Mouse (Mus musculus) embryo, embryonic 9.5 days (tissue): ENCODE measurements at regions not wholly inside any gene's neighbourhood (a gene's known extent, or its start where the extent isn't known, plus 50 kb on each side); places are given as distances from the start of the nearest gene placed in this dataset.

Source experiments
- DNase-seq: peaks from one replicate; pipeline ENCODE4 v3.0.0-alpha.2; 2017; ENCODE audit errors: extremely low spot score

DNA sequence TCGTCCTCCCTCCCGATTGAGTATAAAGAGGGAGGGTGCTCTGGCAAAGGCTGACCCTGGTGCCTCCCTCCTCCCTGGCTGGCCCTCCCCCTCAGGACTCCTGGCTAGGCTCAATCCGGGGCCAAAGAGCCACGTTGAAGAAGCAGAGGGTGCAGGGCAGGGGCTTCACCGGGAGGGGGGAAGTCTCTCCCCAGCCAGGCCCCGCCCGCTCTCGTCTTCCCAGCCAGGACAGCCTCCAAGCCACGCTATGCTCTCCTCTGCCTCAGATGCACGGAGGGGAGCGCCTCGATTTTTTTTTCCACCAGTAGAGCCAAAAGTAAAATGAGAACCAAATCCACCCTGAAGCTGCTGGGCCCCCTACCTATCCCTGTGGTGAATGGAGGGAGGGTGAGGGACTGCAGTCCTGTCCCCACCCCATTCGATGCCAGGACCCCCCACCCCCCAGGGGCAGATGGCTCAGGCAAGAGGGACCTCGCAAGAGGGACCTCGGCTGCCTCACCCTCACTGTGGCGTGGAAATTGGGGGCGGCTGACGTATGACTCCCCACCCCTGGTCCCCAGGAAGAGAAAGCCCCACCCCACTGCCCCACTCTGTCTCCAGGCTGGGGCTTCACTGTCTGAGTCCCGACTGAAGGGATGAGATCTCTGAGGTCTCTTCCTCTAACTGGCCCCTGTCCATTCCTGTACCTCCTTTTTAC lies 53.2 kb upstream of the Col1a1 start:
- peak; percentile 75 for DNase-seq

DNA sequence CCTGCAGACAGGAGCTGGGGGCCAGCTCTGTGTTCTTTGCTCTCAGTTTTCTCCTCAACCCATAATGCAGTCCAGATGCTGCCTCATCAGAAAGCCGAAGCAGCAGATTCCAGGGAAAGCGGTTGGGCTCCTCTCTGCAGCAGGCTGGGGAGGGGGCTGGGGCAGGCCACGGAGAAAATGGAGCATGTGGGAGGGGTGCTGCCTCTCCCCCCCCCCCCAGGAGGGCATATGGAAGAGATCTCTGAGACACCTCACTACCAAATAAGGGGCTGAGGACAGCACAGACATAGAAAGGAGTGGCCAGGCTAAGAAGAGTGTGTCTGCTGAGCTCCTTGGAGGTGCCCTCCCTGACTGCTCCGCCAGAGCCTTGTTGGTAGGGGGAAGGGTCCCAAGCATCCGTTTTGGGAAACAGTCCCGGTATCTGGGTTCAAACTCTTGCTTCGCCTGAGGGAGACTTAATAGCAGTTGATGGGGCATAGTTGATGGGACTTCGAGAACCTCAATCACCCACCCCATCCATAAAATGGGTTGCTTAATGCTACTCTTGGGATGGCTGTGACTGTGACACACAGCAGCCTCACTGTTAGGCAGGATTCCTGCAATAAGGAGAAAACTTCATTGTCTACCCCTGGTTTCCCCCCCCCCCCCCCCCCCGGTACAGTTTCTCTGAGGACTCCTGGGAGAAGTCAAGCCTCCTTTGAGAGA lies 53.9 kb upstream of the Col1a1 start:
- DNase-seq = peak; percentile 81

DNA sequence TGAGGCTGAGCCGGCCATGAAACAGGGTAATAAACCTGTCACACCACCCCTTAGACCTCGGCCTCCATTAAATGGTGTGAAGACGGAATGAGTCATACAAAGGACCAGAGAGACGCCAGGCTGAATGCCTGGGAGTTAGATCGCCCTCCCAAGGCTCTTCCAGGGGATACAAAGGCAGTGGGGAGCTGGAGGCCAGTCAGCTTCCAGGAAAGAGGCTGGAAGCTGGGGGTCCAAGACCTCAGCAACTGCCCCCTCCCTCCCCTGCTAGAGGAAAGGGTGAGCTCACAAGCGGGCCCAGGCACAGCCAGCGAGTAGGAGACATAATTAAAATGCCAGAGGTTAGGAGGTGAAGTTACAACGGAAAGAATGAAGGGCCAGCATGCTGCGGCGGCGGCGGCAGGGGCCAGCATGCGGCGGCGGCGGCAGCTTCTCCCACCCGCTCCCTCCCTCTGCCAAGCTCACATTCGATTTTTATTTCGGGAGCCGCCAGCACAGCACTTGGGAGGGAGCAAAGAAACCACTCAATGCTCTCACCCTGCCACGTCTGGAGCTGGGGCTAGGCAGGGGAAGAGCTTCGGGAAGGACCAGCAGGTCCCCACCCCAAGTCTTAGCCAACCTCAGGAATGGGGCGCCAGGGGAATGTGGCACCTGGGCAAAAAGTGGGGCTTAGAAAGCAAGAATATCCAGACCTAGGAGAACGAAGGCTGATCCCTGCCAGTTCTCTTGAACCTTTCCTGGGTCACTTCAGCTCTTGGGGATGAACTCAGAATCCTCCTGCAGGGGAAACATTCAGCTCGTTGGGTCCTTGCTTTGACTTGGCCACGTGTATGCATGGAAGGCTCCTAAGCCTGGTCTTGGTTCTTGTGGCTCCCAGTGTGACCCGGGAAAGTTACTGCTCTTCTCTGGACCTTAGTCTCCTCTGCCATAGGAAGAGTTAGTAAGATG lies 54.9 kb upstream of the Col1a1 start:
- peak; percentile 76 for DNase-seq

DNA sequence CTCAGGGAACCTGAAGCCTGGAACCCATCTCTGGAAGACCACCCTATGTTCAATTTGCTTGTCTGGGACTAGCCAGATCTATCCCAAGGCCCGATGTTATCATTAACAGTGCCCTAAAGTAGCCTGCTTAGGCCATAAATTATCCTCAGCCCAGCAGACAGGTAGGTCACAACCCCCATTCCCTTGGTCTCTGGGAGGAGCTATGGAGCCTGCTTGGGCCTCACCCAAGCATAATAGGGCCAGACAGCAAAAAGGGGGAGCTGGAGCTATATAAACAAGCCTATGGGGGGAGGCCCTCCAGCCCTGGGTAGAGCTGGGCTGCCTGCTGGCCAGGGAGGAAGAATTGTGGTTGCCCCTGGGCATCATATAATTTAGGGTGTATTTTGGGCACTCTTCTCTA lies 59.3 kb upstream of the Col1a1 start:
- DNase-seq = peak; percentile 33

DNA sequence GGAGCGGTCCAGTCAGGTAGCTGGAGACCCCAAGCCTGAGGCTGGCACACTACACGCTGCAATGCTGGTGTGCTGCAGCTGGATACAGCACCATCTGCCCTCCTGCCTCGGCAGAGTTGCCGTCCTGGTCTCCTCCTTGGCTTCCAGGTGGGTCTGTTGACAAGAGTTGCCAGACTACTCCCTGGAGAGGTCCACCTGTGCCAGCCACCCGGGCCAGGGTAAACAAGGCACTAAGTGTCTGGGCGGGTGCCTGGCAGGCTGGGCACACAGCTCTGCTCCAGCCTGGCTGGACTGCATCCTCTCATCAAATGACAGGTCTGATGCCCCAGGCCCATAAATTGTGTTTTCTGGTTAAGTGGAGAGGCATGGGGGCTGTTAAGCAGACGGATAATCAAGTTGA lies 61.0 kb upstream of the Col1a1 start:
- no peak for DNase-seq

DNA sequence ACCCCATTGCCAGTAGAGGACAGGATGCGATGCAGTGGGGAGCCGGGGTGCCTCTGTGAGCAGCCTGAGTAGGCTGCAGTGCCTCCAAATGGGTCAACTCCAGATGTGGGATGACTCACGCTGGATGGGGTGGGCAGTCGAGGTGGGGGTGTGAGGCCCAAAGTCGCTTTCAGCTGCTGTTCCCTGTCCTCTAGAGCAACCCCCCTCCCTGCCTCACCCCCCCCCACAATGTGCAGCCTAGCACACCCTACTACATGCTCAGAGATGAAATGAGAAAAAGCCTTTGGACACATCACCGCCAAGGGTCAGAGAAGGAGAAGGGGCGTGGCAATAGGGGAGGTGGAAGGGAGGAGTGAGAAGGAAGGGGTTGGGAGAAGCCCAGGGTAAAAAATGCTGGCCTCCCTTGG lies 61.9 kb upstream of the Col1a1 start:
- DNase-seq = no peak

DNA sequence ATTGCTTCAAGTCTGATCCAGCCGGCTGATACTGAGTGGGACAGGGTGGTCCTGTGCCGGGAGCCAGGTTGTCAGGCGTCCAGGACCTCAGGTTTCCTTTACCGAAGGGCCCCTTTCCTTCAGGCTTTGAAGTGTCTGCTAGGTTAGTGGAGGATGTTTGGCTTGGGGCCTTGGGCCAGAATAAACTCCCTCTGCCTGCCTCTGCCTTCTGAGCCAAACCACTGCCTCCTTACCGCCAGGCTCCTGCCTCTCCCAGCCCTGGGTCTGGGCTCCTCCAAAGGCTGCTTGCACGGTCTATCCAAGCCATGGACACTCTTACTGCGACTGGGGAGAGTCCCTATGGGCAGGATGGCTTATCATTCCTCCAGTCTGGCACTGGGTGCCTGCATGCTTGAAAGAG lies 62.3 kb upstream of the Col1a1 start:
- no peak for DNase-seq

DNA sequence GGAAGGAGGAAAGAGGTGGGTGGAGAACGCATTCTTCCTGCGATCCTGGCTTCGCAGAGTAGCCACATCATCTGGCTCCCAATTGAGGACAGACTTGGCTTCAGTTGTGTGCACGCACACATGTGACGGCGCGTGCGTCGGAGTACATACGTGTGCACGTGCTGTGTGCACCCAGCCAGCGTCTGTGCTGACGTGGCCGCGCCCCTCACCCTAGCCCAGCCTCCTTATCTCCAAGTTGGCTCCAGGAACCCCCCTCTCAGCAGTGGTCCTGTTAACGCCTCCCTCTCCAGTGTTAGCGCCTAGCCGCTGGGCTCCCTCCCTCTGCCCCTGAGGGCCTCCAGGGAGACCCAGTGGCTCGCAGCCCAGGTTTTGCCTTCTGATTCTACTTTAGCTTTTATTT lies 63.1 kb upstream of the Col1a1 start:
- DNase-seq = peak; percentile 44

DNA sequence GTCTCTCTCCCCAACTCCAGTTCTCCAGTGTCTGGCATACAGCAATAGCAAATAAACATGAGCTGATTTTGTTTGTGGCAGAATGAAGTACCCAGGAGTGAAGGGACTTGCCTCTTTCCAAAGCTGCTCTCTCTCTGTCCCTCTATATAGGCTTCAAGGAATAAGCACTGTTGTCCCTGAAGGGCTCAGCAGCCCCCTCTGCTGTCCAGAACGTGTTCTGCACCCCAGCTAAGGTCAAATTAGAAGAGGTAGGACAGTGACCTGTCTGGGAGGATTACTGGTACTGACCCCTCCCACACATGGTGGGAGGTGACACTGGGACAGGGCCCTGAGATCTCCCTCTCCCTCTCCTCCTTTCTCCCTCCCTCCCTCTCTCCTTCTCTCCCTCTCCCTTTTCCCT lies 65.7 kb upstream of the Col1a1 start:
- DNase-seq = peak; percentile 65

DNA sequence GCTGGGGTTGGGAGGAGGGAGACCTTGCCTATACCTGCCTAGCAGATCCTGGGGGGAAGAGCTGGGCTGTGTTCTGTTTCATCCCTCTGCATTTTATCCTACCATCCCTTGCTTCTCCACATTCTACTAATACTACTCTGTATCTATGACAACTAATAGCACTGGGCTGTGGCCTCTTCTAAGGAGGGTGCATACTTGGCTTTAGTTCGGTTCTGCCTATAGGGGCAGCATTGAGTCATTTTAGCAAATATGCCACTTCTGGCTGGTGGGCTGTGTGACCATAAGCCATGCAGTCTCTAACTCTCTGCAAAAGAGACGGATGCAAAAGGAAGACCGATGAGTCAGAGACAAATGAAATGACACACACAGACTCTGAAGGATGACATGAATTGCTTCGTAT lies 66.2 kb upstream of the Col1a1 start:
- peak; percentile 42 for DNase-seq

DNA sequence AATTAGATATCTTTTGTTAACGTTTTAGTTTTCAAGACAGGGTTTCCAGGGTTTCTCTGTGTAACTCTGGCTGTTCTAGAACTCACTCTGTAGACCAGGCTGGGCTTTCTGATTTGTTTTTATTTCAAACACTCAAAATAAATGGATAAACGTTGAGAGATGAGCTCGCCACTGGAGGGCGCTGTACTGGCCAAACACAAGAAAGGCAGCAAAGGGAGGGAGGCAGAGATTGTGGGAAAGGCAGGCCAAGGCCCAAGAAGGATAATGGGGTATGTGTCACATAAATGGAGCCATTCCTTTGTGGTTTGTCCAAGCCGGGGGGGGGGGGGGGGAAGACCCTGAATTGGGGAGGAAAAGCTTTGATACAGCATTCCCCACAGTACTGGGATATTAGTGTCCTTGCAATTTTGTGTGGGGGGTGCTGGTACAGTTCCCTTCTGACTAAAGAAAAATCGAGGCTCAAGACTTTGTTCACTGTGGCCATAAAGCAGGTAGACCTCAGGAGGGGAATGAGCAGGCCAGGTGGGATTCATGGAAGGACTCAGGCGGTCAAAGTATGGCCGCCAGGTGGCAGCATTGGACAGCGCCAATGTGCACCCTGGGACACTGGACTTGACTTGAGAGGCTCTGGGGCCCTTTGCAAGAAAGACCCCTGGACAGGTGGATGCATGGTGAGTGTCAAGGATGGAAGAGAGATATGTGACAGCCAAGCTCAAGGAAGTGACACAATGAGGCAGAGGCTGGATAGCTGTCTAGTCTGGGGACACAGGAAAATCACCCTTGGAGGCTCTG lies 69.7 kb upstream of the Col1a1 start:
- DNase-seq = peak; percentile 82

DNA sequence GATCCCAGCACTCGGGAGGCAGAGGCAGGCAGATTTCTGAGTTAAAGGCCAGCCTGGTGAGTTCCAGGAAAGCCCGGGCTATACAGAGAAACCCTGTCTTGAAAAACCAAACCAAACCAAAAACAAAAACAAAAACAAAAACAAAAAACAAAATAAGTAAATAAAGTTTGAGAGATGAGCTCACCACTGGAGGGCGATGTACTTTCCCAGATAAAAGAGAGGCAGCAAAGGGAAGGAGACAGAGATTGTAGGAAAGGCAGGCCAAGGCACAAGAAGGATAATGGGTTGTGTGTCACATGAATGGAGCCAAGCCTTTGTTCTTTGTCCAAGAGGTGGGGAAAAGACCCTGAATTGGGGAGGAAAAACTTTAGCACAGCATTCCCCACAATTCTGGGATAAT lies 67.6 kb upstream of the Tmem92 start:
- DNase-seq = no peak

DNA sequence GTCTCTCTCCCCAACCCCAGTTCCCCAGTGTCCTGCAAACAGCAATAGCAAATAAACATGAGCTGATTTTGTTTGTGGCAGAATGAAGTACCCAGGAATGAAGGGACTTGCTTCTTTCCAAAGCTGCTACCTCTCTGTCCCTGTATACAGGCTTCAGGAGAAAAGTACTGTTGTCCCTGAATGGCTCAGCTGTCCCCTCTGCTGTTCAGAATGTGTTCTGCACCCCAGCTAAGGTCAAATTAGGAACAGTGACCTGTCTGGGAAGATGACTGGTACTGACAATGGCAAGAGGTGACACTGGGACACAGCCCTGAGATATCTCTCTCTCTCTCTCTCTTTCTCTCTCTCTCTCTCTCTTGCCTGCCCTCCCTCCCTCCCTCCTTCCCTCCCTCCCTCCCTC lies 56.6 kb upstream of the Tmem92 start:
- DNase-seq = no peak

DNA sequence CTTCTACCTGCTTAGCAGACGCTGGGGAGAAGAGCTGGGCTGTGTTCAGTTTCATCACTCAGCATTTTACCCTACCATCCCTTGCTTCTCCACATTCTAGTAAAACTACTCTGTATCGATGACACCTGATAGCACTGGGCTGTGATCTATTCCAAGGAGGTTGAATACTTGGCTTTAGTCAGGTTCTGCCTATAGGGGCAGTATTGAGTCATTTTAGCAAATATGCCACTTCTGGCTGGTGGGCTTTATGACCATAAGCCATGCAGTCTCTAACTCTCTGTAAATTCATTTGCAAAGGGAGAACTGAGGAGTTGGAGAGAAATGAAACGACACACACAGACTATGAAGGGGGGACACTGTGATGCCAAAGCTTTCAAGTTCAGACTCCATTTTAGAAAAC lies 55.6 kb upstream of the Tmem92 start:
- DNase-seq = peak; percentile 21

DNA sequence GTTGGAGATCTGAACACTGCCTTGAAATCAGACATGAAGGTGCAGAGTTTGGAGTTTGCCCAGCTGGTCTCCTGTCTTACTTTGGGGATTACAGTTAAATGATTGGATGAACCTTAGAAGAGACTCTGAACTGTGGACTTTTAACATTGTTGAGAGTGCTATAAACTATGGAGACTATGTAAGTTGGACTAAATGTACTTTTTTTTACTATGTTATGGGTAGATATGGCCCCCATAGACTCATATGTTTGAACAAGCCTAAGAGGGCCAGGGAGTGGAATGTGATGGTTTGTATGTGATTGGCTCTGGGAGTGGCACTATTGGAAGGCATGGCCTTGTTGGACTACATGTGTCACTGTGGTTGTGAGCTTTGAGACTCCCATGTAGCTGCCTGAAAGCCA lies 53.8 kb upstream of the Tmem92 start:
- no peak for DNase-seq

DNA sequence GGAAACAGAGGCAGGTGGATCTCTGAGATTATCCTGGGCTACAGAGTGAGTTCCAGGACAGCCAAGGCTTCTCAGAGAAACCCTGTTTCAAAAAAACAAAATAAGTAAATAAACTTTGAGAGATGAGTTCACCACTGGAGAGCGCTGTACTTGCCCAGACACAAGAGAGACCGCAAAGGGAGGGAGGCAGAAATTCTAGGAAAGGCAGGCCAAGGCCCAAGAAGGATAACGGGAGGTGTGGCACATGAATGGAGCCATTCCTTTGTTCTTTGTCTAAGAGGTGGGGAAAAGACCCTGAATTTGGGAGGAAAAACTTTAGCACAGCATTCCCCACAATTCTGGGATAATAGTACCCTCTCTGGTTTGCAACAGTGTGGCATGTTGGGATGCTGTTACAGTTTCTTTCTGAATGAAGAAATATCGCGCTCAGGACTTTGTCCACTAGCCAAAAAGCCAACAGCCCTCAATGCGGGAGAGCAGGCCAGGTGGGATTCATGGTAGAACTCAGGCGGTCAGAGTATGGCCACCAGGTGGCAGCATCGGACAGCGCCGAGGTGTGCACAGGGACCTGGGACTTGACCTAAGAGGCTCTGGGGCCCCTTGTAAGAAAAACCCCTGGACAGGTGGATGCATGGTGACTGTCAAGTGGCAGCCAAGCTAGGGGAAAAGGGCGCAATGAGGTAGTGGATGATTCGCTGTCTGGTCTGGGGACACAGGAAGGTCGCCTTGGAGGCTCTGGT lies 49.9 kb upstream of the Tmem92 start:
- DNase-seq = peak; percentile 65
